Mouse (Mus musculus) MEL (cell line): ENCODE measurements at regions not wholly inside any gene's neighbourhood (a gene's known extent, or its start where the extent isn't known, plus 50 kb on each side); places are given as distances from the start of the nearest gene placed in this dataset.

ENCODE experiments used
- CTCF ChIP-seq, 3 experiments: IDR thresholded peaks in 2 of 3; conservative IDR thresholded peaks in 1 of 3; 2 replicates each; pipeline ENCODE4 v1.5.1; 2011 to 2012; ENCODE audit warnings: low read length in 3 of 3, low read depth in 2 of 3, mild to moderate bottlenecking in 2 of 3, improper control_type of control experiment in 1 of 3, inconsistent platforms in 1 of 3, mixed read lengths in 1 of 3, moderate library complexity in 1 of 3; ENCODE audit not compliant: control insufficient read depth in 1 of 3, insufficient read depth in 1 of 3, poor library complexity in 1 of 3, severe bottlenecking in 1 of 3
- EP300 ChIP-seq, 2 experiments: IDR thresholded peaks; 2 replicates each; pipeline ENCODE4 v1.6.1; 2011; ENCODE audit warnings: improper control_type of control experiment in 2 of 2, low read length in 2 of 2, low read depth in 1 of 2, mild to moderate bottlenecking in 1 of 2
- MAX ChIP-seq: IDR thresholded peaks from 2 replicates; pipeline ENCODE4 v1.6.1; 2011; ENCODE audit warnings: low read length, improper control_type of control experiment
- MAZ ChIP-seq: IDR thresholded peaks from 2 replicates; pipeline ENCODE4 v1.6.1; 2012; ENCODE audit warnings: low read depth, mild to moderate bottlenecking, inconsistent platforms, low read length, improper control_type of control experiment
- MEF2A ChIP-seq: IDR thresholded peaks from 2 replicates; pipeline ENCODE4 v1.6.1; 2014; ENCODE audit warnings: low read depth, mild to moderate bottlenecking, inconsistent platforms, low read length, improper control_type of control experiment; ENCODE audit not compliant: poor library complexity, insufficient replicate concordance, severe bottlenecking; ENCODE audit errors: extremely low read depth
- MYB ChIP-seq: IDR thresholded peaks from 2 replicates; pipeline ENCODE4 v1.6.1; 2011; ENCODE audit warnings: mild to moderate bottlenecking, low read depth, low read length, improper control_type of control experiment
- NELFE ChIP-seq: IDR thresholded peaks from 2 replicates; pipeline ENCODE4 v1.6.1; 2011; ENCODE audit warnings: low read depth, low read length, improper control_type of control experiment
- NRF1 ChIP-seq: IDR thresholded peaks from 2 replicates; pipeline ENCODE4 v1.6.1; 2014; ENCODE audit warnings: low read depth, mild to moderate bottlenecking, inconsistent platforms, low read length, improper control_type of control experiment, moderate library complexity; ENCODE audit not compliant: poor library complexity, insufficient read depth, severe bottlenecking
- SIN3A ChIP-seq: IDR thresholded peaks from 2 replicates; pipeline ENCODE4 v1.6.1; 2012; ENCODE audit warnings: low read length, improper control_type of control experiment, inconsistent platforms
- USF2 ChIP-seq, 2 experiments: IDR thresholded peaks; 2 replicates each; pipeline ENCODE4 v1.6.1; 2011 to 2012; ENCODE audit warnings: improper control_type of control experiment in 2 of 2, low read length in 2 of 2, borderline replicate concordance in 1 of 2, inconsistent platforms in 1 of 2, low read depth in 1 of 2, mild to moderate bottlenecking in 1 of 2; ENCODE audit not compliant: insufficient read depth in 1 of 2

DNA sequence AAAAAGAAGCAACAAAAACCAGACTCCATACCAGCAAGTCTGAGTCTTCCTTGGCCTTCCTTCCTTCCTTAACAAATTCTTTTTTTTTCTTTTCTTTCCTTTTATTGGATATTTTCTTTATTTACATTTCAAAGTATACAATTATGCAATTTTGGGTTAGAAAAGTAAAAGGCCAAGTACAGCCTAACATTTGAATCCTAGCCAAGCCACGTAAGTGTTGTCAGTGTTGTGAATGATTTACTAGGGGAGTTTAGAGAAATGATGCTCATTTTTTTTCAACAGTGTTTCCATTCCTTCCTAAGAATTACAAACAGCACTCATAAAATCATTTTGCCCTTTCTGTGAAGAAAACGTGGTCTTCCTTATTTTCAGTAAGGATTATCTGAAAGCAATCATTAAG, 722.5 kb downstream of the Lrriq3 start:
- TF ChIP-seq MEF2A (no peak), MYB (no peak), CTCF (IDR thresholded peaks at IDR 0.05 in 2 of 3, conservative IDR thresholded peaks at IDR 0.05 in 1 of 3; ENCODE audit: control insufficient read depth in 1 of 3, insufficient read depth in 1 of 3, low read depth in 2 of 3, low read length in 3 of 3, poor library complexity in 1 of 3, severe bottlenecking in 1 of 3) (no peak), NRF1 (no peak), EP300 (IDR thresholded peaks at IDR 0.05; ENCODE audit: low read depth in 1 of 2, low read length in 2 of 2) (no peak), SIN3A (no peak), MAX (no peak), USF2 (IDR thresholded peaks at IDR 0.05; ENCODE audit: borderline replicate concordance in 1 of 2, insufficient read depth in 1 of 2, low read depth in 1 of 2, low read length in 2 of 2) (no peak), MAZ (no peak), NELFE (no peak)
